Comparison of ENCODE assay signal across 8 mouse cellular contexts in genomic region chr10:68104881-68105781, GRCm38 (mm10).
A peak's percentile ranks its signal among the peaks of the same experiment; 100 is the strongest.
DNase-seq lines count a peak whose midpoint lies in the region; ATAC-seq and TF ChIP-seq lines count a peak whose summit lies in the region.

No protein-coding gene starts in this region.

- intact Hi-C loops in gastrocnemius, adult 2 months (cut with DNase I): loop anchor here (2.0 kb wide), 1 partner anchor 30 kb away; no protein-coding TSS in a partner anchor
- intact Hi-C loops in gastrocnemius, postnatal 14 days (cut with DNase I; ENCODE audit: low total_unique reads): no loop called here

- H3K27me3 ChIP-seq in liver, embryonic 13.5 days: no peaks in the 10 kb centered on the region
- H3K27me3 ChIP-seq in stomach, embryonic 14.5 days (ENCODE audit: control insufficient read depth, insufficient read depth, low read length): no peaks in the 10 kb centered on the region

- H3K27ac ChIP-seq in gastrocnemius, adult 2 months: peak overlapping the region; percentile 85
- peak overlapping the region; percentile 34 for H3K27ac ChIP-seq in liver, embryonic 13.5 days
- H3K27ac ChIP-seq in stomach, embryonic 14.5 days (ENCODE audit: low read length): peak overlapping the region; percentile 73

- 44% methylated on average over 14 of the region's 14 CpGs for WGBS in liver, embryonic 13.5 days (ENCODE audit: insufficient replicate concordance)
- WGBS in stomach, embryonic 14.5 days: 36% methylated on average over 14 of the region's 14 CpGs

- H3K4me2 ChIP-seq in liver, embryonic 13.5 days: no peak overlapping the region
- H3K4me2 ChIP-seq in stomach, embryonic 14.5 days (replicated peaks; ENCODE audit: low read depth, low read length): no peak overlapping the region; the same call in 1 of the 2 replicates

- H3K9ac ChIP-seq in liver, embryonic 13.5 days: no peak overlapping the region
- no peak overlapping the region for H3K9ac ChIP-seq in stomach, embryonic 14.5 days (replicated peaks; ENCODE audit: low read depth, low read length)

- DNase-seq in gastrocnemius, adult 2 months: no peak
- no peak for DNase-seq in gastrocnemius, postnatal 14 days
- DNase-seq in CD4-positive, CD25-positive, alpha-beta regulatory T cell, adult 2 months (ENCODE audit: low read depth, low spot score): peak; percentile 75
- DNase-seq in forelimb bud, embryonic 11.5 days (ENCODE audit: low read depth, low spot score): peak; percentile 50
- no peak for DNase-seq in liver, embryonic 13.5 days
- no peak for DNase-seq in left cerebral cortex, adult 8-10 months (ENCODE audit: low spot score in 2 of 2)
- DNase-seq in cerebellum, postnatal 4 days (ENCODE audit: low spot score in 2 of 2): no peak

- no peak for ATAC-seq in liver, embryonic 13.5 days (ENCODE audit: low read depth)
- ATAC-seq in stomach, embryonic 14.5 days (ENCODE audit: insufficient number of reproducible peaks, insufficient read depth, low FRiP score, low read depth): no peak

- H3K4me3 ChIP-seq in gastrocnemius, adult 2 months: peak overlapping the region; percentile 36
- no peak overlapping the region for H3K4me3 ChIP-seq in liver, embryonic 13.5 days (replicated peaks)
- H3K4me3 ChIP-seq in stomach, embryonic 14.5 days (ENCODE audit: low read depth, low read length): no peak overlapping the region

- H3K36me3 ChIP-seq in liver, embryonic 13.5 days: peaks cover 7% of the 10 kb centered on the region
- peaks cover 14% of the 10 kb centered on the region; the same call in 1 of the 2 replicates for H3K36me3 ChIP-seq in stomach, embryonic 14.5 days (ENCODE audit: control insufficient read depth, insufficient read depth, low read length)

- H3K9me3 ChIP-seq in liver, embryonic 13.5 days (replicated peaks): no peaks in the 10 kb centered on the region
- H3K9me3 ChIP-seq in stomach, embryonic 14.5 days (ENCODE audit: control insufficient read depth, low read depth, low read length): no peaks in the 10 kb centered on the region

- 0 out of 2 replicates have a peak, but pooled peaks cover 7% of the 10 kb centered on the region for H3K4me1 ChIP-seq in liver, embryonic 13.5 days (replicated peaks)
- peaks cover 38% of the 10 kb centered on the region for H3K4me1 ChIP-seq in stomach, embryonic 14.5 days (ENCODE audit: control insufficient read depth, insufficient read depth, low read length)

- TF ChIP-seq CTCF in gastrocnemius, adult 2 months (IDR thresholded peaks at IDR 0.05): no peak

Comparison
In these comparisons a context has a peak if more than half of its experiments do, and no peak if none do; other contexts are left out.
1. DNase-seq: peak in CD4-positive, CD25-positive, alpha-beta regulatory T cell, adult 2 months (single experiment) and forelimb bud, embryonic 11.5 days (single experiment); none in gastrocnemius, adult 2 months (single experiment), gastrocnemius, postnatal 14 days (single experiment), liver, embryonic 13.5 days (single experiment), left cerebral cortex, adult 8-10 months (0 of 2) and cerebellum, postnatal 4 days (0 of 2).
2. H3K27ac ChIP-seq: peak in every context shown above with its lines; median percentile 85 in gastrocnemius, adult 2 months; 73 in stomach, embryonic 14.5 days; 34 in liver, embryonic 13.5 days.